Mouse (Mus musculus): ENCODE data around the gene Dynlt1b.
"Not testable (repeated sequence)": the region's sequence is repeated elsewhere in the genome, so short reads cannot be mapped to it uniquely, and the experiment has no call there.

DNA sequence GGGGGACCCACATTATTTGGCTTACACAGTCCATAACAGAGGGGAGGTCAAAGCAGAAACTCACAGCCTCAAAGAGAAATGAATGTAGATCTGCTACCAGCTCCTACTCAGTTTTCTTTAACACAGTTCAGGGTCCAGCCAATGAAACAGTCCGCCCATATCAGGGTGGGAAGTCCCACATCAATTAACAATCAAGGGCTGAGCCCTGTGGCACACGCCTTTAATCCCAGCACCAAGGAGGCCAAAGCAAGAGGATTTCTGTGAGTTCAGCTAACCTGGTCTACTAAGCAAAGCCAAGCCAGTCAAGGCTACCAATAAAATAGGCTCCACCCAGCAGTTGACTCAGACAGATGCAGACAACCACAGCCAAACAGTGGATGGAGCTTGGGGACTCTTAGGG, 7.5 kb upstream of the Dynlt1b start:
- TF ChIP-seq CTCF (IDR thresholded peaks at IDR 0.05; ENCODE audit: low read depth, low read length); POLR2A (IDR thresholded peaks at IDR 0.05; ENCODE audit: extremely low read depth, insufficient read depth, low read length): not testable (repeated sequence)
